Mouse (Mus musculus): ENCODE results near the gene Rora. TPM values are rescaled to one million over a fixed set of nuclear protein-coding genes. Genes with fewer than 3 reads are reported as not detected.

Rora gene
- polyA plus RNA-seq, 1 experiment from 2014 or later: 23.2 TPM

DNA sequence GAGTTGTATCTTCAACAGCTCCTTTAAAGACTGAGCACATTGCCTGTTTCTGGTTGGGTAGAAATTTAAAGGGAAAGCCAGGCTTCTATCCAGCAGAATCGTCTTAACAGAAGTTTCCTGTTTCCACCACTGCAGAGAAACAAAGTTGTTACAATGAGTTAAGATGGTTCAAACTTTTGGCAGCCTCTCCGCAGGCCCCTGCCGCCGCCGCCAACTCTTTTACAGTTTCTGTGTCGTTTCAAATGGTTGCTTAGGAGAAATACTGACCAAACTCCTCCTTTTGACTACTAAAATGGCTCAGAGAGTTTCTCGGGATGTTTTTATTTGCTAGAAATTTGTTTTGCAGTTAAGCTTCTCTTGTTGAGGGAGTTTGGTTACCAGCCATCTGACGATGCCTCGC, 647.9 kb downstream of the Rora start:
- Histone ChIP-seq H3K9me3 (ENCODE audit: control insufficient read depth, low read length) (no peaks in the 10 kb centered on the region), H3K27ac (ENCODE audit: low read depth, low read length) (peak overlapping the region; percentile 66; the same call in 1 of the 2 replicates), H3K36me3 (ENCODE audit: control insufficient read depth, insufficient read depth, low read length) (no peaks in the 10 kb centered on the region), H3K4me3 (ENCODE audit: low read depth, low read length) (no peak overlapping the region), H3K4me2 (ENCODE audit: low read depth, low read length) (no peak overlapping the region; the same call in 1 of the 2 replicates), H3K4me1 (ENCODE audit: control insufficient read depth, insufficient read depth, low read length) (0 out of 2 replicates have a peak, but pooled peaks cover 5% of the 10 kb centered on the region), H3K27me3 (ENCODE audit: control insufficient read depth, insufficient read depth, low read length) (no peaks in the 10 kb centered on the region), H3K9ac (replicated peaks; ENCODE audit: low read depth, low read length) (no peak overlapping the region)
- 12% methylated on average over 9 of the region's 9 CpGs for WGBS
- ATAC-seq (ENCODE audit: low read depth): no peak

GRCm38 (mm10) chr9:69301955-69302354, 648.4 kb downstream of the Rora start:
- Histone ChIP-seq H3K27me3 (ENCODE audit: control insufficient read depth, insufficient read depth, low read length) (no peaks in the 10 kb centered on the region), H3K4me2 (ENCODE audit: low read depth, low read length) (no peak overlapping the region; the same call in 1 of the 2 replicates)
- 15% methylated on average over 4 of the region's 4 CpGs for WGBS

GRCm38 (mm10) chr9:69302846-69303245, 649.3 kb downstream of the Rora start:
- no peak for ATAC-seq (ENCODE audit: low read depth)
- no peaks in the 10 kb centered on the region for H3K36me3 ChIP-seq (ENCODE audit: control insufficient read depth, insufficient read depth, low read length)
- H3K9me3 ChIP-seq (ENCODE audit: control insufficient read depth, low read length): no peaks in the 10 kb centered on the region
- no peak overlapping the region for H3K4me2 ChIP-seq (ENCODE audit: low read depth, low read length)
- no peak overlapping the region for H3K4me3 ChIP-seq (ENCODE audit: low read depth, low read length)
- H3K9ac ChIP-seq (replicated peaks; ENCODE audit: low read depth, low read length): no peak overlapping the region
- 0 out of 2 replicates have a peak, but pooled peaks cover 5% of the 10 kb centered on the region for H3K4me1 ChIP-seq (ENCODE audit: control insufficient read depth, insufficient read depth, low read length)
- H3K27me3 ChIP-seq (ENCODE audit: control insufficient read depth, insufficient read depth, low read length): no peaks in the 10 kb centered on the region
- no peak overlapping the region for H3K27ac ChIP-seq (ENCODE audit: low read depth, low read length)
- WGBS: 19% methylated on average over 5 of the region's 5 CpGs

More at GRCm38 (mm10) chr9:69301955-69302354, 648.4 kb downstream of the Rora start:
- Histone ChIP-seq H3K4me1 (ENCODE audit: control insufficient read depth, insufficient read depth, low read length) (0 out of 2 replicates have a peak, but pooled peaks cover 5% of the 10 kb centered on the region), H3K27ac (ENCODE audit: low read depth, low read length) (peak overlapping the region; percentile 66; the same call in 1 of the 2 replicates), H3K9ac (replicated peaks; ENCODE audit: low read depth, low read length) (no peak overlapping the region), H3K36me3 (ENCODE audit: control insufficient read depth, insufficient read depth, low read length) (no peaks in the 10 kb centered on the region), H3K9me3 (ENCODE audit: control insufficient read depth, low read length) (no peaks in the 10 kb centered on the region), H3K4me3 (ENCODE audit: low read depth, low read length) (no peak overlapping the region)
- ATAC-seq (ENCODE audit: low read depth): no peak

DNA sequence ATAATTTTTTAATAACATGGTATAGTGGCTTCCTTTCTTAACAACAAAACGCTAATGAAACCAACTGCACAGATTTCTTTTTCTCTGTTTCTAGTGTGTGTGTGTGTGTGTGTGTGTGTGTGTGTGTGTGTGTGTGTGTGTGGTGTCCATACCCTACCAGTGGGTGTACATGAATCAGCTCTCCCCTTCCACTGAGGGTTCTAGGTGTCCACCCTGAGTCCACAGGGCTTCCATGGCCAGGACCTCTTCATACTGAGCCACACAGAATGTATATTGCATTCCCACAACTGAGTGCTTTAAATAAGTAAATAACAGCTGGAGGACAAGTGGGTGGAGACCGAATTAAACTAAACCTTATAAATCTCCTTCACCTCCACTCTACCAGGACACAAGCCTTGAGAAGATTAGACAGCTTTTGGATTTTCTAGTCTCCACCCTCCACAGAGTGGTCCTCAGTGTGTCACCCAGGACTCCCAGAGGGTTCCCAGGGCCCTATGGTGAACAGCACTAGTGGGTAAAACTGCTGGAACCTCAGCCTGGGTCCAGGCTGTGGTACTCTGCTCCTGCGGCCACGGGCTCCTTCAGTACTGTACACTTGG, 649.9 kb downstream of the Rora start:
- Histone ChIP-seq H3K4me3 (ENCODE audit: low read depth, low read length) (no peak overlapping the region), H3K9me3 (ENCODE audit: control insufficient read depth, low read length) (no peaks in the 10 kb centered on the region), H3K27me3 (ENCODE audit: control insufficient read depth, insufficient read depth, low read length) (no peaks in the 10 kb centered on the region), H3K9ac (replicated peaks; ENCODE audit: low read depth, low read length) (no peak overlapping the region), H3K27ac (ENCODE audit: low read depth, low read length) (no peak overlapping the region), H3K4me2 (ENCODE audit: low read depth, low read length) (no peak overlapping the region), H3K4me1 (ENCODE audit: control insufficient read depth, insufficient read depth, low read length) (0 out of 2 replicates have a peak, but pooled peaks cover 5% of the 10 kb centered on the region), H3K36me3 (ENCODE audit: control insufficient read depth, insufficient read depth, low read length) (no peaks in the 10 kb centered on the region)
- WGBS: 71% methylated on average over 4 of the region's 4 CpGs
- ATAC-seq (ENCODE audit: low read depth): no peak

DNA sequence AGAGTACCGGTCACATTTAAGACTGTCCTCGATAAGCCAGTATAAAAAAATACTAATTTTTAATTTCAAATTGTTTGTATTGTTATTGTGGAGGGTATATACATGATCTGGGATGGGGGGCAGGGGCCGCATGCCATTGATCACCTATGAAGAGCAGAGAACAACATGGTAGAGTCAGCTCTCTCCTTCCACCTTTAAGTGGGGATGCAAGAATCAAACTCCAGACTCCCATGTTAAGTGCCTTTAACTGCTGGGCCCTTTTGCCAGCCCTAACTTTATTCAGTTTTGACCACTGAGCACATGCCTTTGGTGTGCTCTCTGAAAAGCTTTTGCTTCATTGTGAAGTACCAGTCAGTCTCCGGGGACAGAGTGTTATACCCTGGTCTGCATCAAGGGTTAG, 650.4 kb downstream of the Rora start:
- no peak overlapping the region for H3K9ac ChIP-seq (replicated peaks; ENCODE audit: low read depth, low read length)
- 0 out of 2 replicates have a peak, but pooled peaks cover 5% of the 10 kb centered on the region for H3K4me1 ChIP-seq (ENCODE audit: control insufficient read depth, insufficient read depth, low read length)
- H3K27me3 ChIP-seq (ENCODE audit: control insufficient read depth, insufficient read depth, low read length): no peaks in the 10 kb centered on the region
- no peak overlapping the region for H3K27ac ChIP-seq (ENCODE audit: low read depth, low read length)
- H3K9me3 ChIP-seq (ENCODE audit: control insufficient read depth, low read length): no peaks in the 10 kb centered on the region
- no peaks in the 10 kb centered on the region for H3K36me3 ChIP-seq (ENCODE audit: control insufficient read depth, insufficient read depth, low read length)
- ATAC-seq (ENCODE audit: low read depth): no peak
- WGBS: 93% methylated on average over 4 of the region's 4 CpGs
- H3K4me2 ChIP-seq (ENCODE audit: low read depth, low read length): no peak overlapping the region
- H3K4me3 ChIP-seq (ENCODE audit: low read depth, low read length): no peak overlapping the region

DNA sequence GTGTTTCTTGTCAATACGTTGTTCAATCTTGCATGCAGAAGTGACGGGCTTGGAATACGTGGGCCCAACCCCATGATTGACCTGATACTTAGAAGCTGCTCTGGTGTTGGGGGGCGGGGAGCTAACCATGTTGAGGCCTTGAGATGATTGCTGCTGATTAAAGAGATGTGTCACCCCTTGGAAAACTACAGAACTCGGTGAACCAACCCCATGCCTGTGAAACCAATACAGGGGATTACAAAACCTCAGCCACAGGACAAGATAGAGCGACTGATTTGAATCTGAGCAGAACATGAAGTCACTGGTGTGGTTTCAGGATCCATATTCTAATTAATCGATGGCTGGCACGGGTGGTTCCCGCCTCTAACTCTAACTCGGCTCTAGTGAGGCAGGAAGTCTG, 650.9 kb downstream of the Rora start:
- Histone ChIP-seq H3K36me3 (ENCODE audit: control insufficient read depth, insufficient read depth, low read length) (no peaks in the 10 kb centered on the region), H3K9me3 (ENCODE audit: control insufficient read depth, low read length) (no peaks in the 10 kb centered on the region), H3K4me1 (ENCODE audit: control insufficient read depth, insufficient read depth, low read length) (0 out of 2 replicates have a peak, but pooled peaks cover 5% of the 10 kb centered on the region), H3K9ac (replicated peaks; ENCODE audit: low read depth, low read length) (no peak overlapping the region), H3K4me3 (ENCODE audit: low read depth, low read length) (no peak overlapping the region), H3K4me2 (ENCODE audit: low read depth, low read length) (no peak overlapping the region), H3K27me3 (ENCODE audit: control insufficient read depth, insufficient read depth, low read length) (no peaks in the 10 kb centered on the region), H3K27ac (ENCODE audit: low read depth, low read length) (no peak overlapping the region)
- WGBS: 80% methylated on average over 10 of the region's 10 CpGs
- ATAC-seq (ENCODE audit: low read depth): no peak

DNA sequence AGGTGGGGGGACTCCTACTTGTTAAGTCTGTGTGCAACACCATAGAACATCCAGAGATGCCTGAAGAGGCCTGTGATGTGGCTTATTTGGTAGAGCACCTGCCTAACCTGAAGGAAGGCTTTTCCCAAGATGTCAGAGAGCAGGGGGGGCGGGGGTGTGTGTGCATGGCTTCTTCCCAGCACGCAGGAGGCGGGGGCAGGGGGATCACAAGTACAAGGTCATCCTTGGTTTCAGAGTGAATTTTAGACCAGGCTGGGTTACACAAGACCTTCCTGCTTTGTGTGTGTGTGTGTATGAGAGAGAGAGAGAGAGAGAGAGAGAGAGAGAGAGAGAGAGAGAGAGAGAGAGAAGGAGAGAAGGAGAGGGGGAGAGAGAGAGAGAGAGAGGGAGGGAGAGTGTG, 651.4 kb downstream of the Rora start:
- H3K27me3 ChIP-seq (ENCODE audit: control insufficient read depth, insufficient read depth, low read length): no peaks in the 10 kb centered on the region
- ATAC-seq (ENCODE audit: low read depth): no peak
- H3K36me3 ChIP-seq (ENCODE audit: control insufficient read depth, insufficient read depth, low read length): no peaks in the 10 kb centered on the region
- WGBS: 73% methylated on average over 3 of the region's 3 CpGs
- no peak overlapping the region for H3K27ac ChIP-seq (ENCODE audit: low read depth, low read length)
- no peak overlapping the region for H3K9ac ChIP-seq (replicated peaks; ENCODE audit: low read depth, low read length)
- no peak overlapping the region for H3K4me2 ChIP-seq (ENCODE audit: low read depth, low read length)
- 0 out of 2 replicates have a peak, but pooled peaks cover 5% of the 10 kb centered on the region for H3K4me1 ChIP-seq (ENCODE audit: control insufficient read depth, insufficient read depth, low read length)
- no peak overlapping the region for H3K4me3 ChIP-seq (ENCODE audit: low read depth, low read length)
- no peaks in the 10 kb centered on the region for H3K9me3 ChIP-seq (ENCODE audit: control insufficient read depth, low read length)

- H3K4me3 ChIP-seq (ENCODE audit: low read depth, low read length): no peak overlapping the region
- WGBS: 60% methylated on average over 9 of the region's 9 CpGs
- H3K27me3 ChIP-seq (ENCODE audit: control insufficient read depth, insufficient read depth, low read length): no peaks in the 10 kb centered on the region
- no peak for ATAC-seq (ENCODE audit: low read depth)
- no peak overlapping the region for H3K4me2 ChIP-seq (ENCODE audit: low read depth, low read length)
- H3K36me3 ChIP-seq (ENCODE audit: control insufficient read depth, insufficient read depth, low read length): no peaks in the 10 kb centered on the region
- H3K4me1 ChIP-seq (ENCODE audit: control insufficient read depth, insufficient read depth, low read length): 0 out of 2 replicates have a peak, but pooled peaks cover 4% of the 10 kb centered on the region
- H3K9ac ChIP-seq (replicated peaks; ENCODE audit: low read depth, low read length): no peak overlapping the region
- no peaks in the 10 kb centered on the region for H3K9me3 ChIP-seq (ENCODE audit: control insufficient read depth, low read length)
- H3K27ac ChIP-seq (ENCODE audit: low read depth, low read length): no peak overlapping the region
Observed at GRCm38 (mm10) chr9:69306734-69307528, 653.3 kb downstream of the Rora start.

DNA sequence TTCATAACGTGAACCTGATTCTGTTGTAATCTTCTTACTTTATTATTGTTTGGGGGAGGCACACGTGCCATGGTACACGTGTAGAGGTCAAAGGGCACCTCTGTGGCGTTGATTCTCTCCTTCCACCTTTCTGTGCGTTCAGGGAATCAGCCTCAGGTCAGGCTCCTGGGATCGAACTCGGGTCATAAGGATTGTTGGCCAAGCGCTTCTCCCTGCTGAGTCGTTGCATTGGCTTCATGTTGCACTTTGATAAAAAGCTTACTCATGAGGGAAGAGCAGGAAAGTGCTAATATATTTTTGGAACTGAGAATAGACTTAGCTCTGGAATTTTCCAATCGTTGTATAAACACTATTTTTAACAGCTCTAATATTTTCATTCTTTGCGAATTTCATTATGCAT, 654.4 kb downstream of the Rora start:
- H3K9ac ChIP-seq (replicated peaks; ENCODE audit: low read depth, low read length): no peak overlapping the region
- H3K4me3 ChIP-seq (ENCODE audit: low read depth, low read length): no peak overlapping the region
- no peaks in the 10 kb centered on the region for H3K9me3 ChIP-seq (ENCODE audit: control insufficient read depth, low read length)
- H3K27ac ChIP-seq (ENCODE audit: low read depth, low read length): no peak overlapping the region
- no peak for ATAC-seq (ENCODE audit: low read depth)
- 91% methylated on average over 11 of the region's 11 CpGs for WGBS
- H3K4me1 ChIP-seq (ENCODE audit: control insufficient read depth, insufficient read depth, low read length): 0 out of 2 replicates have a peak, but pooled peaks cover 3% of the 10 kb centered on the region
- no peaks in the 10 kb centered on the region for H3K27me3 ChIP-seq (ENCODE audit: control insufficient read depth, insufficient read depth, low read length)
- no peak overlapping the region for H3K4me2 ChIP-seq (ENCODE audit: low read depth, low read length)
- no peaks in the 10 kb centered on the region for H3K36me3 ChIP-seq (ENCODE audit: control insufficient read depth, insufficient read depth, low read length)

All from neural tube, embryonic 14.5 days (tissue).